Mouse (Mus musculus): ENCODE data around the gene 4933406M09Rik.

4933406M09Rik gene

GRCm38 (mm10) chr1:134426289-134426688, 40.5 kb downstream of the 4933406M09Rik start:
- in situ Hi-C loops (cut with MseI, MboI) = no loop called here

GRCm38 (mm10) chr1:134433002-134433401, 47.3 kb downstream of the 4933406M09Rik start:
- in situ Hi-C loops (cut with MseI, MboI) = loop anchor here in 1 of 2 experiments (10.0 kb wide), 1 partner anchor 58 kb away; no protein-coding TSS in a partner anchor

DNA sequence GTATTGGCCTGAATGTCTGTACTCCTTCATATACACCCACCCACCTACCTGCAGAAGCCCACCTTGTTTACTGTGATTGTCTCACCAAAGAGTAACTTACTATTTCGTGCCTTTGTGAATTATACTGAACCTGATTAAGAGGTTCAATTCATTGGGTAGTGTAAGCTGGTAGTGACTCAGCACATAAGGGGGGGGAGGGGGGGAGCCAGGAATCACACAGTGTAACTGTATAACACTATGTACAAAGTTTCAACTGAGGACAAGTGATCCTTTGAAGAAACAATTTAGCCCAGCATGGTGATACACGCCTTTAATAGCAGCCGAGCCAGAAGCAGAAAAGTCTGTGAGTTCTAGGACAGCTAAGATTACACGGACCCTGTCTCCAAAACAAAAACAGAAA, 47.7 kb downstream of the 4933406M09Rik start:
- in situ Hi-C loops (cut with MseI, MboI) = loop anchor here in 1 of 2 experiments (10.0 kb wide), 1 partner anchor 59 kb away; no protein-coding TSS in a partner anchor

GRCm38 (mm10) chr1:134435414-134435813, 49.7 kb downstream of the 4933406M09Rik start:
- in situ Hi-C loops (cut with MseI, MboI) = loop anchor here in 1 of 2 experiments (10.0 kb wide), 1 partner anchor 61 kb away; no protein-coding TSS in a partner anchor

DNA sequence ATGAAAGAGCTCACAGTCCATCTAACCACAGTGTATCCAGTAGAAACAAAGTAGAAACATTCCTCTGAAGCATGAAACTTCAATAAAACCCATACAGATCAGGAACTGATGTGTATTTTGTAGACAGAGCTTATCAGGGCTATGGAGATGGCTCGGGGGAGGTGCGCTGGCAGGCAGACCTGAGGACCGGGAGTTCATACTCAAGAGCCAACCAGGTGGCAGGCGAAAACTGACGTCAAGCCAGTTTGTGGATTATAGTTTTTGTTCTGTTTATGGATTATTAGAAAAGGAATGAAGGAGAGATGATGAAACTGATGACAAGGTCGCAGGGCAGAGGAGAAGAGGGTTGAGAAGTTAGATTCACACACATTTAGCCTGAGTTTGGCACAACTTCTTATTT, 54.7 kb downstream of the 4933406M09Rik start:
- in situ Hi-C loops (cut with MseI, MboI) = no loop called here

Measured in mouse trophoblast stem cell (cell line).